Mouse (Mus musculus) ES-E14 (cell line): ENCODE data around the gene Pxt1. TPM values are rescaled to one million over a fixed set of nuclear protein-coding genes. Genes with fewer than 3 reads are reported as not detected.
A peak's percentile ranks its signal among the peaks of the same experiment; 100 is the strongest.

Source experiments
- DNase-seq: peaks from one replicate; pipeline ENCODE4 v3.0.0-alpha.2; 2013; ENCODE audit warnings: low read depth, low spot score
- H3K27ac ChIP-seq: 2 replicates; pipeline ENCODE4 v1.5.1; 2012; ENCODE audit warnings: low read depth, mild to moderate bottlenecking, low read length, moderate library complexity, mixed read lengths; ENCODE audit not compliant: poor library complexity, insufficient read depth, severe bottlenecking
- H3K36me3 ChIP-seq: 2 replicates; pipeline ENCODE4 v1.6.1; 2012; ENCODE audit warnings: mild to moderate bottlenecking, low read length, moderate library complexity, mixed read lengths; ENCODE audit not compliant: control insufficient read depth, poor library complexity, insufficient read depth, severe bottlenecking
- H3K4me1 ChIP-seq, 2 experiments: fragments of 150-350 bp in 1 of 2; sonication (generic) in 1 of 2; 2 replicates each; pipeline ENCODE4 v1.6.1; 2012; ENCODE audit warnings: low read length in 2 of 2, mild to moderate bottlenecking in 1 of 2, mixed read lengths in 1 of 2; ENCODE audit not compliant: control insufficient read depth in 2 of 2, insufficient read depth in 2 of 2, poor library complexity in 1 of 2
- H3K4me3 ChIP-seq, 2 experiments: fragments of 150-350 bp in 1 of 2; sonication (generic) in 1 of 2; 2 replicates each; pipeline ENCODE4 v1.5.1; 2012; ENCODE audit warnings: low read length in 2 of 2, low read depth in 1 of 2, mild to moderate bottlenecking in 1 of 2, mixed read lengths in 1 of 2; ENCODE audit not compliant: insufficient read depth in 1 of 2, poor library complexity in 1 of 2, severe bottlenecking in 1 of 2
- H3K9ac ChIP-seq: 2 replicates; pipeline ENCODE4 v1.6.1; 2012; ENCODE audit warnings: low read depth, mild to moderate bottlenecking, low read length, mixed read lengths; ENCODE audit not compliant: poor library complexity, insufficient read depth, severe bottlenecking
- H3K9me3 ChIP-seq: fragments of 150-350 bp; sonication (generic); 2 replicates; pipeline ENCODE4 v1.6.1; 2012; ENCODE audit warnings: low read depth, mild to moderate bottlenecking, low read length; ENCODE audit not compliant: control insufficient read depth, insufficient read depth
- CHD2 ChIP-seq: IDR thresholded peaks from 2 replicates; pipeline ENCODE4 v1.6.1; 2014; ENCODE audit warnings: mild to moderate bottlenecking, low read depth, low read length, inconsistent platforms
- HCFC1 ChIP-seq: IDR thresholded peaks from 2 replicates; pipeline ENCODE4 v1.6.1; 2012; ENCODE audit warnings: low read length, inconsistent platforms, borderline replicate concordance; ENCODE audit not compliant: insufficient read depth
- MAFK ChIP-seq: IDR thresholded peaks from 2 replicates; pipeline ENCODE4 v1.6.1; 2014; ENCODE audit warnings: mild to moderate bottlenecking, low read depth, low read length, inconsistent platforms; ENCODE audit not compliant: insufficient read depth
- ZC3H11A ChIP-seq: IDR thresholded peaks from 2 replicates; pipeline ENCODE4 v1.6.1; 2012; ENCODE audit warnings: low read depth, mild to moderate bottlenecking, inconsistent platforms, low read length, borderline replicate concordance
- ZNF384 ChIP-seq: IDR thresholded peaks from 2 replicates; pipeline ENCODE4 v1.6.1; 2012; ENCODE audit warnings: low read depth, low read length, inconsistent platforms
- in situ Hi-C, 2 experiments: fragments of 600-800 bp; cut with MboI; formaldehyde crosslinking; loops; one replicate each; pipeline ENCODE4 v1.15.1; 2025; ENCODE audit warnings: low sequenced_read_pairs in 2 of 2, inconsistent platforms in 1 of 2; ENCODE audit not compliant: unreplicated experiment in 2 of 2
- total RNA-seq: library from RNA; depleted of rRNA; stranded (reverse); fragments of 300-350 nt; gene quantifications from 2 replicates; pipeline ENCODE4 v1.2.3, GENCODE M21; 2012

Pxt1 gene
- total RNA-seq, 1 experiment, result 0.36 TPM

- Histone ChIP-seq H3K36me3 (peaks cover 2% of the 10 kb centered on the region; the same call in 1 of the 2 replicates), H3K9me3 (no peaks in the 10 kb centered on the region), H3K4me1 (peaks cover 6 to 7% of the 10 kb centered on the region in 2 experiments; a peak in 3 of 4 replicates), H3K27ac (peak within 1 kb of the TSS; percentile 91), H3K4me3 (peak within 1 kb of the TSS; percentile 76 to 92), H3K9ac (peak within 1 kb of the TSS; percentile 94)
- in situ Hi-C loops, result no loop called here
- peak; percentile 72 for DNase-seq
- TF ChIP-seq CHD2, result no peak
- TF ChIP-seq ZNF384, result no peak
- TF ChIP-seq MAFK, result no peak
- peak; percentile 75; the same call in 1 of the 2 replicates for TF ChIP-seq HCFC1
Measured at GRCm38 (mm10) chr17:28951831-28952799, 8.5 kb upstream of the Pxt1 start, which contains the start of gene Kctd20. Gene Kctd20 (plus strand): TSS chr17:28951950.

- Histone ChIP-seq H3K4me3 (no peak overlapping the region), H3K27ac (no peak overlapping the region; the same call in 1 of the 2 replicates), H3K9me3 (no peaks in the 10 kb centered on the region), H3K9ac (no peak overlapping the region), H3K36me3 (no peaks in the 10 kb centered on the region), H3K4me1 (peaks cover 6 to 7% of the 10 kb centered on the region in 2 experiments; a peak in 3 of 4 replicates)
- in situ Hi-C loops, result no loop called here
- no peak for DNase-seq
- TF ChIP-seq CHD2, result no peak
- TF ChIP-seq HCFC1, result no peak
- TF ChIP-seq MAFK, result no peak
- no peak for TF ChIP-seq ZNF384
- no peak for TF ChIP-seq ZC3H11A
Measured at GRCm38 (mm10) chr17:28950751-28951150, 7.1 kb upstream of the Pxt1 start.

GRCm38 (mm10) chr17:28948661-28949060, 5.0 kb upstream of the Pxt1 start:
- peaks cover 3 to 4% of the 10 kb centered on the region in 2 experiments; a peak in 3 of 4 replicates for H3K4me1 ChIP-seq

GRCm38 (mm10) chr17:28947011-28947939, 3.6 kb upstream of the Pxt1 start:
- Histone ChIP-seq H3K36me3 (no peaks in the 10 kb centered on the region), H3K4me1 (peaks cover 3 to 4% of the 10 kb centered on the region in 2 experiments), H3K27ac (no peak overlapping the region), H3K9me3 (no peaks in the 10 kb centered on the region), H3K9ac (no peak overlapping the region), H3K4me3 (no peak overlapping the region)
- no peak for DNase-seq
- no peak for TF ChIP-seq MAFK
- TF ChIP-seq CHD2, result no peak
- TF ChIP-seq HCFC1, result no peak
- TF ChIP-seq ZNF384, result no peak
- no peak for TF ChIP-seq ZC3H11A
- in situ Hi-C loops, result no loop called here

More at GRCm38 (mm10) chr17:28948661-28949060, 5.0 kb upstream of the Pxt1 start:
- DNase-seq, result no peak
- Histone ChIP-seq H3K27ac (no peak overlapping the region), H3K9me3 (no peaks in the 10 kb centered on the region), H3K36me3 (no peaks in the 10 kb centered on the region), H3K9ac (no peak overlapping the region), H3K4me3 (no peak overlapping the region)
- TF ChIP-seq HCFC1 (no peak), ZNF384 (no peak), CHD2 (no peak), ZC3H11A (no peak), MAFK (no peak)
- in situ Hi-C loops, result no loop called here
